Mouse (Mus musculus): ENCODE measurements around the gene Cort. TPM values are rescaled to one million over a fixed set of nuclear protein-coding genes. Genes with fewer than 3 reads are reported as not detected.
"Not testable (repeated sequence)": the region's sequence is repeated elsewhere in the genome, so short reads cannot be mapped to it uniquely, and the experiment has no call there.

The Cort gene
- polyA plus RNA-seq (2014; fragmentation: Nextera tagmentation; extraction: Ambion mirVana) = 0.86 TPM in 1 of 2 replicates, not detected in the other

DNA sequence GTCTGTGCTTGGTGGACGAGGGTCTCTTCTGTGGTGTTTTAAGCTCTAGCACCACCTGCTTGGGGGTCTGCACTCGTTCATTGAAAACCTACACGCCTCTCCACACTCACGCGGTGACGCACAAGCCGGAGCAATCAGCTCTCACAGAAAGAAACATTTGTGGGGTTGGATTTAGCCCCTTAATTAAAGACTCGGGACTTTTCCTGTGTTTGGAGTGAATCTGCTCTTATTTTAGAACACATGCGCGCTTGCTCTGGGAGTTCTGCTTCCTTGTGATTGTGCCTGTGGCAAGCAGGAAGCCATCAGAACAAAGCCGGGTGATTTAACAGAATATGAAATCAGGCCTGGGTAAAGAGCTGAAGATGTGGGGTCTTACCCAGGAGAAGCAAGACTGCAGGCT lies at the start of gene Cort:
Gene Cort (minus strand): TSS at position 101 of the 400 bp plus-strand sequence.
- no peaks in the 10 kb centered on the region for H3K9me3 ChIP-seq (ENCODE audit: control insufficient read depth, low read length)
- 86% methylated on average over 11 of the region's 11 CpGs for WGBS
- H3K27ac ChIP-seq (ENCODE audit: low read depth, low read length) = no peak within 1 kb of the TSS
- H3K4me3 ChIP-seq (ENCODE audit: low read depth, low read length) = no peak within 1 kb of the TSS
- no peaks in the 10 kb centered on the region for H3K36me3 ChIP-seq (ENCODE audit: control insufficient read depth, insufficient read depth, low read length)
- no peaks in the 10 kb centered on the region for H3K27me3 ChIP-seq (ENCODE audit: control insufficient read depth, insufficient read depth, low read length)
- H3K9ac ChIP-seq (replicated peaks; ENCODE audit: low read depth, low read length) = no peak within 1 kb of the TSS
- H3K4me2 ChIP-seq (ENCODE audit: low read depth, low read length) = no peak within 1 kb of the TSS
- no peaks in the 10 kb centered on the region for H3K4me1 ChIP-seq (ENCODE audit: control insufficient read depth, insufficient read depth, low read length)
- ATAC-seq (ENCODE audit: low read depth) = no peak

GRCm38 (mm10) chr4:149173661-149174060 lies 47.1 kb upstream of the Cort start:
- H3K36me3 ChIP-seq (ENCODE audit: control insufficient read depth, insufficient read depth, low read length) = peaks cover 4% of the 10 kb centered on the region; the same call in 1 of the 2 replicates
- H3K27ac ChIP-seq (ENCODE audit: low read depth, low read length) = no peak overlapping the region
- no peak overlapping the region for H3K4me3 ChIP-seq (ENCODE audit: low read depth, low read length)
- ATAC-seq (ENCODE audit: low read depth) = no peak
- no peaks in the 10 kb centered on the region for H3K9me3 ChIP-seq (ENCODE audit: control insufficient read depth, low read length)
- no peak overlapping the region for H3K4me2 ChIP-seq (ENCODE audit: low read depth, low read length)
- H3K9ac ChIP-seq (replicated peaks; ENCODE audit: low read depth, low read length) = no peak overlapping the region
- 88% methylated on average over 6 of the region's 6 CpGs for WGBS
- 0 out of 2 replicates have a peak, but pooled peaks cover 2% of the 10 kb centered on the region for H3K4me1 ChIP-seq (ENCODE audit: control insufficient read depth, insufficient read depth, low read length)
- no peaks in the 10 kb centered on the region for H3K27me3 ChIP-seq (ENCODE audit: control insufficient read depth, insufficient read depth, low read length)

- Histone ChIP-seq H3K27me3 (ENCODE audit: control insufficient read depth, insufficient read depth, low read length) (no peaks in the 10 kb centered on the region), H3K36me3 (ENCODE audit: control insufficient read depth, insufficient read depth, low read length) (no peaks in the 10 kb centered on the region), H3K9ac (replicated peaks; ENCODE audit: low read depth, low read length) (no peak overlapping the region), H3K4me2 (ENCODE audit: low read depth, low read length) (no peak overlapping the region), H3K9me3 (ENCODE audit: control insufficient read depth, low read length) (no peaks in the 10 kb centered on the region), H3K27ac (ENCODE audit: low read depth, low read length) (peak overlapping the region; percentile 28; the same call in 1 of the 2 replicates), H3K4me3 (ENCODE audit: low read depth, low read length) (no peak overlapping the region), H3K4me1 (ENCODE audit: control insufficient read depth, insufficient read depth, low read length) (0 out of 2 replicates have a peak, but pooled peaks cover 2% of the 10 kb centered on the region)
- WGBS = 60% methylated on average over 2 of the region's 2 CpGs
- no peak for ATAC-seq (ENCODE audit: low read depth)
Observed at GRCm38 (mm10) chr4:149172666-149173065, 46.1 kb upstream of the Cort start.

- H3K27me3 ChIP-seq (ENCODE audit: control insufficient read depth, insufficient read depth, low read length) = no peaks in the 10 kb centered on the region
- WGBS = 87% methylated on average over 5 of the region's 5 CpGs
- H3K27ac ChIP-seq (ENCODE audit: low read depth, low read length) = peak overlapping the region; percentile 28; the same call in 1 of the 2 replicates
- H3K9ac ChIP-seq (replicated peaks; ENCODE audit: low read depth, low read length) = no peak overlapping the region
- no peaks in the 10 kb centered on the region for H3K36me3 ChIP-seq (ENCODE audit: control insufficient read depth, insufficient read depth, low read length)
- no peaks in the 10 kb centered on the region for H3K9me3 ChIP-seq (ENCODE audit: control insufficient read depth, low read length)
- H3K4me3 ChIP-seq (ENCODE audit: low read depth, low read length) = no peak overlapping the region
- 0 out of 2 replicates have a peak, but pooled peaks cover 2% of the 10 kb centered on the region for H3K4me1 ChIP-seq (ENCODE audit: control insufficient read depth, insufficient read depth, low read length)
- no peak for ATAC-seq (ENCODE audit: low read depth)
- H3K4me2 ChIP-seq (ENCODE audit: low read depth, low read length) = no peak overlapping the region
Observed at GRCm38 (mm10) chr4:149172083-149172482, 45.5 kb upstream of the Cort start.

GRCm38 (mm10) chr4:149171581-149171981 lies 45.0 kb upstream of the Cort start:
- Histone ChIP-seq H3K9me3 (ENCODE audit: control insufficient read depth, low read length) (no peaks in the 10 kb centered on the region), H3K4me3 (ENCODE audit: low read depth, low read length) (no peak overlapping the region), H3K27me3 (ENCODE audit: control insufficient read depth, insufficient read depth, low read length) (no peaks in the 10 kb centered on the region), H3K9ac (replicated peaks; ENCODE audit: low read depth, low read length) (no peak overlapping the region), H3K4me1 (ENCODE audit: control insufficient read depth, insufficient read depth, low read length) (0 out of 2 replicates have a peak, but pooled peaks cover 2% of the 10 kb centered on the region), H3K4me2 (ENCODE audit: low read depth, low read length) (no peak overlapping the region), H3K27ac (ENCODE audit: low read depth, low read length) (no peak overlapping the region), H3K36me3 (ENCODE audit: control insufficient read depth, insufficient read depth, low read length) (no peaks in the 10 kb centered on the region)
- no peak for ATAC-seq (ENCODE audit: low read depth)
- 82% methylated on average over 5 of the region's 5 CpGs for WGBS

GRCm38 (mm10) chr4:149170394-149170931 lies 43.9 kb upstream of the Cort start:
- Histone ChIP-seq H3K9me3 (ENCODE audit: control insufficient read depth, low read length) (no peaks in the 10 kb centered on the region), H3K9ac (replicated peaks; ENCODE audit: low read depth, low read length) (no peak overlapping the region), H3K27ac (ENCODE audit: low read depth, low read length) (no peak overlapping the region), H3K27me3 (ENCODE audit: control insufficient read depth, insufficient read depth, low read length) (no peaks in the 10 kb centered on the region), H3K4me3 (ENCODE audit: low read depth, low read length) (no peak overlapping the region), H3K4me2 (ENCODE audit: low read depth, low read length) (no peak overlapping the region), H3K36me3 (ENCODE audit: control insufficient read depth, insufficient read depth, low read length) (no peaks in the 10 kb centered on the region), H3K4me1 (ENCODE audit: control insufficient read depth, insufficient read depth, low read length) (peaks cover 8% of the 10 kb centered on the region; the same call in 1 of the 2 replicates)
- no peak for ATAC-seq (ENCODE audit: low read depth)
- WGBS = 79% methylated on average over 7 of the region's 7 CpGs

- not testable (repeated sequence) for H3K27ac ChIP-seq (ENCODE audit: low read depth, low read length); ATAC-seq (ENCODE audit: low read depth)
Observed at GRCm38 (mm10) chr4:149169926-149170325, 43.4 kb upstream of the Cort start.

GRCm38 (mm10) chr4:149168016-149168415 lies 41.5 kb upstream of the Cort start:
- Histone ChIP-seq H3K27me3 (ENCODE audit: control insufficient read depth, insufficient read depth, low read length) (no peaks in the 10 kb centered on the region), H3K9me3 (ENCODE audit: control insufficient read depth, low read length) (no peaks in the 10 kb centered on the region), H3K4me1 (ENCODE audit: control insufficient read depth, insufficient read depth, low read length) (peaks cover 9% of the 10 kb centered on the region; the same call in 1 of the 2 replicates), H3K27ac (ENCODE audit: low read depth, low read length) (no peak overlapping the region), H3K4me3 (ENCODE audit: low read depth, low read length) (no peak overlapping the region), H3K4me2 (ENCODE audit: low read depth, low read length) (no peak overlapping the region), H3K9ac (replicated peaks; ENCODE audit: low read depth, low read length) (no peak overlapping the region), H3K36me3 (ENCODE audit: control insufficient read depth, insufficient read depth, low read length) (no peaks in the 10 kb centered on the region)
- WGBS = 98% methylated on average over 2 of the region's 2 CpGs
- no peak for ATAC-seq (ENCODE audit: low read depth)

More at GRCm38 (mm10) chr4:149169926-149170325, 43.4 kb upstream of the Cort start:
- H3K4me1 ChIP-seq (ENCODE audit: control insufficient read depth, insufficient read depth, low read length) = peaks cover 11% of the 10 kb centered on the region; the same call in 1 of the 2 replicates
- not testable (repeated sequence) for H3K4me2 ChIP-seq (ENCODE audit: low read depth, low read length); H3K9ac ChIP-seq (replicated peaks; ENCODE audit: low read depth, low read length); H3K4me3 ChIP-seq (ENCODE audit: low read depth, low read length); H3K9me3 ChIP-seq (ENCODE audit: control insufficient read depth, low read length); H3K27me3 ChIP-seq (ENCODE audit: control insufficient read depth, insufficient read depth, low read length); H3K36me3 ChIP-seq (ENCODE audit: control insufficient read depth, insufficient read depth, low read length)
- WGBS = 84% methylated on average over 7 of the region's 8 CpGs

- H3K36me3 ChIP-seq (ENCODE audit: control insufficient read depth, insufficient read depth, low read length) = no peaks in the 10 kb centered on the region
- H3K4me3 ChIP-seq (ENCODE audit: low read depth, low read length) = peak overlapping the region; percentile 75
- no peaks in the 10 kb centered on the region for H3K27me3 ChIP-seq (ENCODE audit: control insufficient read depth, insufficient read depth, low read length)
- H3K4me2 ChIP-seq (ENCODE audit: low read depth, low read length) = peak overlapping the region; percentile 96
- H3K9ac ChIP-seq (replicated peaks; ENCODE audit: low read depth, low read length) = peak overlapping the region; percentile 50
- peak; percentile 66 for ATAC-seq (ENCODE audit: low read depth)
- H3K4me1 ChIP-seq (ENCODE audit: control insufficient read depth, insufficient read depth, low read length) = peaks cover 9% of the 10 kb centered on the region; the same call in 1 of the 2 replicates
- H3K9me3 ChIP-seq (ENCODE audit: control insufficient read depth, low read length) = no peaks in the 10 kb centered on the region
- WGBS = 2% methylated on average over 27 of the region's 27 CpGs
- peak overlapping the region; percentile 60; the same call in 1 of the 2 replicates for H3K27ac ChIP-seq (ENCODE audit: low read depth, low read length)
Observed at GRCm38 (mm10) chr4:149166957-149167611, 40.5 kb upstream of the Cort start.
